Mouse (Mus musculus) CD4-positive, CD25-positive, alpha-beta regulatory T cell, adult 4 months (primary cell): ENCODE results near the gene Gm1113. TPM values are rescaled to one million over a fixed set of nuclear protein-coding genes. Genes with fewer than 3 reads are reported as not detected.
A peak's percentile ranks its signal among the peaks of the same experiment; 100 is the strongest.

ENCODE experiments used
- ATAC-seq: one replicate; pipeline ENCODE4 v1.8.0; 2017
- polyA plus RNA-seq, 2 experiments: library from polyadenylated mRNA; unstranded; fragments of 100-300 nt; shearing (Covaris generic); gene quantifications; one replicate each; pipeline ENCODE4 v1.2.1; 2017

Gm1113 gene
- polyA plus RNA-seq = not detected

DNA sequence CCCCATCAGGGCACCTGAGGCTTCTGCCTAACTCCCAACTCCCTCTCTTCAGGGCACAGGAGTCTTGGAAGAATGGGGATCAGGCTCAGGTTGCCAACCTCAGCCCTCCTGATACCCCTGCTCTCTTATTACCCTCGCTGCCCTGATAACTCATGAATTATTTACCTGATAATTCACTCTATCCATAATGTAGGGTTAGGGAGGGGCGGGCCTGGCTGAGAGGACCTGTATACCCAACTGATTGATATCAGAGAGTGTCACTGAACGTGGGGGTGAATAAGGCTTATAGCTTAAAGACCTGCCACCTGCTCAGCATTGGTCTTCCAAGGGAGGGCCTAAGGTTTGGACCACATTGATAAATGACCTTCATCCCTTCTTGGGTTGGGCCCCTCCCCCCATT lies at the start of gene Gm1113:
TSS of gene Gm1113 (minus strand) at position 101 of the 400 bp plus-strand sequence.
- ATAC-seq = no peak

DNA sequence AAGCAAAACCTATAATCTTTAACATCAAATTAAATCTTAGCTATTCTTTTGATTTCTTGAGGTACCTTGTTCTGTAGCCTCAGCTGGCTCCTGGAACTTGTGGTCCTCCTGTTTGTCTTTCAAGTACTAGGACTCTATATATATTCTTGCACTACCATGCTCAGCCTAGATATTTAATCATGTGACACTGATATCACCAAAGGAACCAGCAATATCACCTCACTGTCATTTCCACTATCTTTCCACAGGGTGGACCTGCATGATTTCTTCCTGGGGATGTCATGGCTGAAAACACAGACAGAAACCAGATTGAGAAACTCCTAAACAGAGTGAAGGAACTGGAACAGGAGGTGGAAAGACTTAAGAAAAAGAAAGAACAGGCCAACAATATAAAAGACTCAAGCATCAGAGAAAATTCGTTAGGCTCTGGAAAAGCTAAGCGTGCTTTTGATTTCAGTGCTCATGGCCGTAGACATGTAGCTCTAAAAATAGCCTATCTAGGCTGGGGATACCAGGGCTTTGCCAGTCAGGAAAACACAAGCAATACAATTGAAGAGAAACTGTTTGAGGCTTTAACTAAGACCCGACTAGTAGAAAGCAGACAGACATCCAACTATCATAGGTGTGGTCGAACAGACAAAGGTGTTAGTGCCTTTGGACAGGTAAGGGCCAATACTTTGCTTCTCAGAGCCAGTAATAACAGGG lies 46.6 kb upstream of the Gm1113 start:
- ATAC-seq = no peak

DNA sequence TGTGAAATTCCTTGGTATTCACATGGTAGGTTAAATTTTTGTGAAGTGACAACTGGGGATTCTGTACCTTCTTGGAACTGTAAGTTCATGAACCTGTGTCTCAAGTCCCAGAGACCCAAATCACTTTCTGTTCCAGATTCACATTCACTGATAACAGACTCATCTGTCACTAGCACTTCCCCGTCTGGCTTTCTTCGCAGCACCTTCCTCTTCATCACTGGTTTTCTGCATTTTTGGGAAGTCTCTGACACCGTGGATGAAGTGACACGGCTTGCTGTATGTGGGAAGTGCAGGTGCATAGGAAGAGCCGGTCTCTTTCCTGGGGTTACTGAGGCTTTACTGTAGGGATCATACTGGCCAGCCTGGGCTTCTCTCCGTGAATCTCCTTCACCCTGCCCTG lies 43.5 kb upstream of the Gm1113 start:
- no peak for ATAC-seq

DNA sequence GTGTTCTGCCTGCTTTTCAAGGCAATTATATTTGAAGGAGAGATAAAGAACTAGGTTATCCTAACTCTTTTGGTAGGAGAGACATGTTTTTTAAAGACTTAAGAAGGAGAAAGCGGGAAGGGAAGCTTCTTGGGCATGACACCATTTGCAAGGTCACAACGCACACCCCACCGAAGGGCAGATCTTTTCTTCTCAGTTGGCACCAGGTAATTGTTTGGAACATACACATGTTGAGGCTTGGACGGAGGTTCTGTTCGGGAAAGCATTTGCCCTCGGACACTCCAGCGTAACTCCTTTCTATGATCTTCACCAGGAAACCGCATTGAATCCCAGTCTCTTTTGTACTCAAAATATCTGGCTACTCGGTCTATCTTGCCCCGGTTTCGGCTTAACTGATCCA lies 43.0 kb upstream of the Gm1113 start:
- no peak for ATAC-seq

DNA sequence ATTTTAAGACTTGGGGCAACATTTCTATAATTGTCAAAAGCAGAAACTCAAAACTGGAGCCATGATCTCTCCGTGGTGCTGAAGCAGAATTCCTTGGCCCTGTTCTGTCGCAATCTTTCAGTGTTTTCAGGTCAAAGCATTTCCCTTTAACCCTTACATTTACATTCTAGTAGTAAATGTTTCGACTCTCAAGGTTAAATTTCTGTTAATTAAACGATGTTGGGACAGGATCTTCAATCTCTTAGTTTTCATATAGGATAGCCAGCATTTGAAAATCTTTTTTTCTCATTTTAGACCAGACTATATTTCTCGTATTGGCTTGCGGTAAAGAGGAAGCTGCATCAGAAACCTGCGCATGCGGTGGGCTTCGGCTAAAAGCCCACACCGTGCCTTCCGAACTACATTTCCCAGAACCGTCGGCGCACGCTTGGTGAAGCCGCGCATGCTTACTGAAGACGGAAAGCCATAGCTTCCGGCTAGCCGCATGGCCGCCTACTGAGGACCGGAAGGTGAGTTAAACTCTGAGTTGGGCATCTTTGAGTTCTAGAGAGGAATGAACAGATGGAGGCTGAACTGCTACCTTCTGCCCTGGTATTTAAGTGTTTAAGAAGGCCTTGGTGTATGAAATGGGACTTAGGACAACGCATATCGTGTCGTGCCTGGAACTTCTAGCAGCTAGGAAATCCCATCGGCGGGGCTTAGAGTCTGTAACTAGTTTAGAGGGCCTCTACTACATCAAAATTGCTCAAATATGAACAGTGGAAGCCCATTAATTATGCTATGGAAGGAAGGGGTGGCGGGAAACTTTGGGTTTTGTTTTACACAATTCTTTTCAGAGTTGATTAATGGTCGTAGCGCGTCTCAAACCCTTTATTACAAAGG lies 41.2 kb upstream of the Gm1113 start:
- ATAC-seq = peak; percentile 95

DNA sequence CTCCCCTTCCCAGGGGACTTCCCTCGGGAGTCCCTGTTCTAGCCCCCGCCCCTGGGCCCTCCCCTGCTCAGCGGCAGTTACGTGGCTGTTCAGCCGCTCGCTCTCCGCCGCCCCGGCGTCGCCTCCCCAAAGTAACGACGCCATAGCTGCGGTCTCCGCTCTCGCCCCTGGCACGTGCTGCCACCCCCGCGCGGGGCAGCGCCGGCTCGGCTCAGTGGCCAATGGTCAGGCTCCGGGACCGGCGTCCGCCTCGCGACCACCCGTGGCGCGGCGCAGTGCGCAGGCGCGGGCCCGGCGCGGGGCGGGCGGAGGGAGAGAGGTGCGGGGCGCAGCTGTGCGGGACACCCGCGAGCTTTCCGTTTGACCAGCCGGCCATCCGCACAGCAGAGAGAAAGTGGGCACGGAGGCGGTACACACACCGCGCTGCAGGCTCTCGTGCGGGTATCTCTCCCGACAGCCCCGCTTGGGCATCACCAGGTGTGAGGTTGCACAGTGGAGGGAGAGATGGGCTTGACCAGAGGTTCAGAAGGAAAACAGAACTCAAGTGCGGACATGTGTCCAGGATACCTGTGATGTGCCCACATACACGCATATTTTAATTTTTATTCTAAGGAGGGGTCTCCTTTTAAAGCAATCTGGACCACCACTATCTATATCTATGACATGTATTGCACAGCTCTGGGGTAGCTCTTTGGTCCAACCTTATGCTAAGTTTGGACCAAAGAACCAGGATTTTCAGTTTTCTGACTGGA lies 40.4 kb upstream of the Gm1113 start, which contains the start of the genes Ddx25 and Pus3:
TSS of gene Ddx25 (minus strand) at position 272 of the 752 bp plus-strand sequence.
TSS of gene Pus3 (plus strand) at position 339 of the 752 bp plus-strand sequence.
- peak; percentile 42 for ATAC-seq

DNA sequence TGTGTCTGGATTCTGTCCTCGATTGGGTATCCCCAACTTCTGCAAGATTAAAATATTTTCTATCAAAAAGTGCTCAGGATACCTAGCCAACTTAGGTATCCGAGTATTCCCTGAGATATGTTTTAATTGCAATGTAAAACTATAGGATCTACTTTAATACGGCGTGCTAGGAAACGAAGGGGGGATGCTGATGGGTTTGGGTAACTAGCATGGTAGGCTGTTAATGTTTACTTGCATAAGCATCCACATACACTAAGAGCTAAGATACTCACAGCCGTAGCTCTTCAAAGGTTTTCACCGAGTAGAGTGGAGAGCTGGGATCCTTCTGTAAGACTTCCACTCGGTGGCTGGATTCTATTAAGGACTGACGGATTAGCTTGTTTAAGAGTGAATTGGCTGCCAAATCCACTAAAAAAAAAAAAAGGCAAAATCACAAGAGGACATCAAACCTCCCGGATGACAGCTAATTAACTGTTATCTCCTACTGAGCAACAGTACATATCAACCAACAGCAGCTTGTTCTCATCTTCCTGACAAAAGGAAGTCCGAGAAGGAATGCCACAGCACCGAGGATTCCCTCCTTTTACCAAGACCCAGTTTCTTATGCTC lies 38.5 kb upstream of the Gm1113 start:
- ATAC-seq = no peak

DNA sequence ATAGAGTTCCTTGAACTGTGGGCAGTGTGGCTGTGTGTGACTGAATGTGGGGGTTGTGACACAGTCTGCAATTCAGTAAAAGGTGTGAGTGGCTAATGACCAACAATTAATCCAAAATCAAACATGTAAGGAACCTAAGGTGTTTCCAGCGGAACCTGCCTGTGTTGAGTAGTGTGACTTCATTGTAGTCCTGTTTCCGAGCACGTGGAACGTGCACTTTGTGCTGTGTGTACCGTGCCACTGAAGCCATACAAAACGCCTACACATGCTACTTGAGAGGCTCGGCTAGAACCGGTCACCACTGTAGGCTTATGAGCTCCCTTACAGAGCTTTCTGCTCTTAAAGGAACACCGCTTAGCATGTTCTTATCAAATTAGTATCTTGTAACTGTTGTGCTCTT lies 30.4 kb upstream of the Gm1113 start:
- no peak for ATAC-seq

DNA sequence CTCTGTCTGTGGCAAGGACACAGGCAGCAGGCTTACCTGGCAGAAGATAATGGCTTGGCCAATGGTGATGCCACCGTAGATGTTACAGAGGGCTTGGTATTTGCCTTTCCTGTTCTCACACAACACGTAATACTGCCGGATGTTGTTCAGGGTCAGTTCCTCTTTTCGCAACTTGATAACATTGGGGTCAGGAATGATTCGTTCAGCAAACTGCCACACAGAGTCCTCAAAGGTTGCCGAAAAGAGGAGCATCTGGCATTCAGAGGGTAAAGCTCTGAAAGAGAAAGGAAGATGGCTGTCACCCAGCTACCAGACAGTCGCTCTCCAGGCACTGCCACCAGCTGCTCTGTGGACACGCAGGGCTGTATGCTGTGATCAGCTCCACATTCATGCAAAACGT lies 28.7 kb upstream of the Gm1113 start:
- peak; percentile 32 for ATAC-seq

DNA sequence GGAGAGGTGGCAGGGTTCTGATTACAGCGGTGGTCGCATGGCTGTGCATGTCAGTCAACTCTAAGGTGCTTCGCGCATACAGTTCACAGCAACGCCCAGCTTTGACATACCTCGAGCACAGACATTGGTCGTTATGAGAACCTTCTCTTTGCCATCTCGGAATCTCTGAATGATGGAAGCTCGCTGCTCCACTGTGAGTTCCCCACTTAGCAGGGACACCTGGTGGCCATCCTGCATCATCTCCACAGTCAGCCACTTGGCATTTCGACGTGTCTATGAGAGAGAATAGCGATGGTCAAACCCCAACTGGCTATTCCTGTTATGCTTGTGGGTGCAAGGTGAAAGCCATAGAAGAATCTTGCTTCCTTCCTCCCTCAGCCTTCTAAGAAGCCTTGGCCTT lies 27.6 kb upstream of the Gm1113 start:
- no peak for ATAC-seq

DNA sequence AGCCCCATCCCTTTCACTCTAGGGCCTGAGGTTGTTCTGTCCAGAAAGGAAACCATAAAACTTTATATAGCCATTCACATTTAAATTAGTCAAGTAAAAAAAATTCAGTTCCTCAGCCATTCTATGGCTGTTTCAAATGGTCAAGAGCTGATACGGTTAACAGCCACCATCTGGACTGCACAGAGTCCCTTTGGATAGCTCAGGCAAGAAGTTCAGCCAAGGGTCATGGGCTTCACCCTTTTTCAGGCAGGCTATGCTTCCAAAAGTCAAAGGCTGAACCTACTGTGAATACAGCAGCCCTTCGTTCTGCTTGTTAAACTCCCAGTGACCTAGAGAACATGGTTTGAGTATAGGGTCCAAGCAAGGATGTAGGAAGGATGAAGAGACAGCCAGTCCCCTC lies 26.6 kb upstream of the Gm1113 start:
- no peak for ATAC-seq

DNA sequence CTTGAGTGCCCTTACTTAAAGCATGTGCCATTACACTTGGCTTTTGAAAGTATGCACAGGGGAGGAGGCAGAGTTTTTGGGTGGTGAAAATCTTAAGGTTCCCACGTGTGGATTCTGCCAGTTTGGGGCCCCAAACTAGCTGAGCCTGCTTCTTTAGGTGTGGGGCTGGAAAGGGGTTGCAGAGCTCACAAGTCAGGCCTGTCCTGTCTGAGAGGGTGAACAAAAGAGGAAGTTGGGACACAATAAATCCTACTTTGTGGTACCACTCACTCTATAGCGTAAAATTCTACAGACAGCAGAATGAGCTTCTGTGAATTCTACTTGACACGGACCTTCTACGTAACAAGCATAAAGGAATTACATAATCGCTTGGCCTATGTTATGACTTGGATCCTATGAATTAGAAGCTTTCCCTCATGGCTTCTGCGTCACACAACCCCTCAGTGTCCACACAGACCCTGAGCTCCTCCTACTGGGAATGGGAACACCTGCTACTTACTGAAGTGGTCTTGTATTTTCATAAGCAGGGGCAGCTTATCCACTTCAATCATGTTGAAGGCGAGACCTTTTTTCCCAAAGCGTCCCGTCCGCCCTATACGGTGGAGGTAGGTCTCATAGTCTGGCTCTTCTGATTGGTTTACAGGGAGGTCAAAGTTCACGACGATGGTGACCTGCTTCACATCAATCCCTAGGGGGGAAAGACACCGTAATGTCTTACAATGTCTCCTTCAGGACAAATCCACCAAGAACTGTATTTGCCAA lies 25.2 kb upstream of the Gm1113 start:
- ATAC-seq = no peak

DNA sequence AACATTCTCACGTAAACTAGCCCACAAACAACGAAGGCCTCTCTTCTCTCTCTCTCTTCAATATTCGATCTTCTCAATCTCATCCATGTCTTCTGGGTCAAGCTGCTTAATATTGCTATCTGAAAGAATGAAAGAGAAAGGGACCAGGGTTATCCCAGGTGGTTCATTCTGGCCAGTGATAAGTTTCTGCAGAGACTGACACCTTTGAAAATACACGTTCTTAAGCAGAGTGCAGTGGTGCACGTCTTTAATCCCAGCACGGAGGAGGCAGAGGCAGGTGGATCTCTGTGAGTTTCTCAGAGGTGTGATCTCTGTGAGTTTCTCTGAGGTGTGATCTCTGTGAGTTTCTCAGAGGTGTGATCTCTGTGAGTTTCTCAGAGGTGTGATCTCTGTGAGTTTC lies 23.9 kb upstream of the Gm1113 start:
- ATAC-seq = no peak

DNA sequence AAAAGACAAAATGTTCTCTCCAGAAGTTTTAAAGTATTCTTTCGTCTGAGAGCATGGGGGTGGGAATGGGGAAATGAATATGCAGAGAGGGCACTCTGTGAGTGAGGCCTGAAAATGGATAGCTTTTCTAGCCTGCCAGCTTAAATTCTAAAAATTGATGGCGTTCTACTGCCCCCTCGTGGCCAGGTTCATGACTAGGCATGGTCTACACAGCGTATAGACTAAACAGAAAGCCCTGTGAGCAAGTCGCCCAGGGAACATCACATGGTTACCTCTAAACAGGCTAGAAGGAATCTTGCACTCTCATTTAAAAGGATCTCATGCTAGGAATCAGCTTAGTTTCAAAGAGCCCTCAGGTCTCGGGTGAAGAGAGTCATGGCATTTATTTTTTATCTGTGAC lies 23.4 kb upstream of the Gm1113 start:
- ATAC-seq = peak; percentile 96

DNA sequence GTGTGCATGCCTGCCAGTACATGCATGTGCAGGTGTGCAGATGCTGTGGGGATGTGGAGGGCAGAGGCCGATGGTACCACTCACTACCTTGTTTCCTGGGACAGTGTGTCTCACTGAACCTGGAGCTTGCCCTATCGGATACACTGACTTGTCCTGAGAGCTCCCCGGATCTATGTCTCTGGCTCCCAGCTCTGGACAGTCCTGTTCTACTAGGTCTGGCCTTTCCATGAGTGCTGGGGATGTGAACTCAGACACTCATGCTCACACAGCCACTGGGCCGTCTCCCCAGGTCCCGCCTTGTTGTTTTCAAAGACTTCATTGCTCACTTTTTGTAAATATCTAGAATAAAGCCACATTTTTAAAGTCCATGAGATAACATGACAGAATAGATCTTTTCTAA lies 23.0 kb upstream of the Gm1113 start:
- no peak for ATAC-seq

DNA sequence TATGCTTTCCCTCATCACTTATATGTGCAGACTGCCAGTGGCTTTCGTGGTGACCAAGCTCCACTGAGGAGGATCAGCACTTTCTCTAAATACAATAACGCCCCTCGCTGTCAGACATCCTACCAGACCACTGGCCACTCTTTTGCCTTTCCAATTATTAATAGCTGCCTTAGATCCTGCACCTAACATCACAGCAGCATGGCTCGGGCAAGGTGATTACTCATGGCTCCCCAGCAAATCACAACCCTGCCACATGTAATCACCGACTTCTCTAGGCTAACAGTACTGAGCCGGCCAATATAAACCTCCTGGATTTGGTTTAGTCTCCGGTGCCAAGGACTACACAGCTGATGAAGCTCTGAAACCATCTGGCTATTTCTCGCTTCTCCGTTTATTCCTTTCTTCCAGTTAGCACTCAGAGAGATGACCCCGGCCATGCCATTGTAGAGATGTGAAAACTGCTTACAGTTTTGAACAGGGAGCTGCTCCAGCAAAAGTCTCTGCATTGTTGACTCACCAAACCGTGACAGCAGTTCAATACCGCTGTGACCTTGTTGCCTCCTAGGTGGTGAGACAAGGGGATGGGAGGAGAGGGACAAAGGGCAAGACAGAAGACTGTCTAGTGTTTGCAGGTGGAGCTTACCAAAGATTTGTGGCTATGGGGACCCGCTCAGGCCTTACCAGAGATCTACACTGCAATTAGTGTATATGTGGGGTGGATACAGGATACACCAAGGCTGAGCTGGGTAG lies 21.1 kb upstream of the Gm1113 start:
- no peak for ATAC-seq

DNA sequence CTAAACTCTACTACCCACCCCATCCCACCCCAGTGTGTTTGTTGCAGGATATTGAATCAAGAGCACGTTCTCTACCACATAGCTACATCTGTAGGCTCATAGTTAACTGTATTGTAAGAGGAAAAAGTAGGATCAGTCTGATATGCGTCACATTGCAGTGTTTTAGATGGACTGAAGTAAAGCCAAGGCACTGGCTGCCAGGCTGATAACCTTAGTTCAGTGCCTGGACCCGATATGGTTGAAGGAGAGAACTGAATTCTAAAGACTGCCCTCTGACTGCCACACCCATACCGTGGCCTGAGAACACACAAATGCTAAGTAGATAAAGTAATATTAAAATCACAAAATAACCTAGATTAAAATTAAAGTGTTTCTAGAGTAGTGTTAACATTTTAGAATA lies 17.8 kb upstream of the Gm1113 start:
- no peak for ATAC-seq

DNA sequence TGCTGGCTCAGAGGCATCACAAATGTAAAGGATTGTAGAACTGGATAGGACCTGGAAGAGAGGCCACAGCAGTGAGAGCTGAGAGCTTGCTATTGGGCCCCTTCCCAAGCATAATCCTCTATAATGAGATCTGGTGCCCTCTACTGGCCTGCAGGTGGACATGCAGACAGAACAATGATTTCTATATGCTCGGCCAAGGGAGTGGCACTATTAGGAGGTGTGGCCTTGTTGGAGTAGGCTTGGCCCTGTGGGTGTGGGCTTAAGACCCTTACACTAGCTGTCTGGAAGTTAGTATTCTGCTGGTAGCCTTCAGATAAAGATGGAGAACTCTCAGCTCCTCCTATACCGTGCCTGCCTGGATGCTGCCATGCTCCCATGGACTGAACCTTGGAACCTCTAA lies 17.0 kb upstream of the Gm1113 start:
- peak; percentile 98 for ATAC-seq

DNA sequence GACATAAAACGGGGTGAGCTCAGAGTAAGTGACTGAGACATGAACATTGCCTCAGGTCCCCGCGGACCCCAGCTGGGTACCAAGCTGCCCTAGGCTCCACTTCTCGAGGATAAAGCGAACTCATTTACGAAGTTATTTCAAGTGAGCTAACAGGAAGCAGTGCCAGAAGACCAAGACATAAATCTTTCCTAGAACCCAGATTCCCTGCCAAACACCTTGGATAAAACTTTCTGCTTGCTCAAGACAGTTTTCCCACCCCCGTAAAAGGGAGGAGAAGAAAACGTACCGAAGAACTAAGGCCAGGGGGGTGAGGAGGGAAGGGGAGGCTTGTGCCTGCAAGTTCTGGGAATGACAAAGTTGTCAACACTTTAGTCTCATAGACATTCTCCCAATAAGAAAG lies 15.2 kb upstream of the Gm1113 start:
- no peak for ATAC-seq

DNA sequence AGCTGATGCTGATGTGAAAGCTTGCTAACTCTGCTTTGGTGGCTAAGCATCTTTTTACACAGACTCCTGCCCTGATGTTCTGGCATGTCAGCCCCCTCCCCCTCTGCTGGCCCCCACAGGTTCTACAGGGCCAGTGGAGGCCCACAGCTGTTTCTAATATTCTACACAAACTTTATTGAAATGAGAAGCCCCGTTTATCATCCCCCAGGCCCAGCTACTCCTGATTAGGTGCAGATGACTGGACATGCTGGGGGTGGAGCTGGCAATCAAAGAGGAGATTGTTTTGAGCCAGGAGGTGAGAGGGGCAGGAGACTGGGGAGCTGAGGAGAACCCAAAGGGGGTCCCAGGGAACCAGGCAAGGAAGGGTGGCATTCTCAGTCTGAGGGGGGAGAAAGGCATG lies 11.7 kb upstream of the Gm1113 start:
- no peak for ATAC-seq

DNA sequence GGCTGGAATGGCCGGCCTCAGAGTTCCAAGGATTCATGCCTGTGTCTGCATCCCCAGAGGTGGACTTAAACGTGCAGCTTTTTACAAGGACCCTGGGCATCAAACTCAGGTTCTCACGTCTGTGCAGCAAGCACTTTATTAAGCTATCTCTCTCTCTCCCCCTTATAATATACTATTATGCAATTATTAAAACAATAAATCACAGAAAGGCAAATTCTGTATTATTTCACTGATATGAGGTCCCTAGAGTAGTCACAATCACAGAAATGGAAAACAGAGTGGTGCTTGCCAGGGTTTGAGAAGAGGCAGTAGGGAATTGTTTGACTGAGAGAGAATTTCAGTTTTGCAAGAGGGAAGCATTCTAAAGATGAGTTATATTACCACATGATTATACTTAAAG lies 11.1 kb upstream of the Gm1113 start:
- ATAC-seq = no peak
